Mouse (Mus musculus): ENCODE results near the gene Nebl. TPM values are rescaled to one million over a fixed set of nuclear protein-coding genes. Genes with fewer than 3 reads are reported as not detected.

Gene Nebl
- polyA plus RNA-seq, 1 experiment from 2014 or later = 5.1 TPM

- TF ChIP-seq CTCF (IDR thresholded peaks at IDR 0.05; ENCODE audit: low read depth) = no peak
- ATAC-seq (replicated peaks; ENCODE audit: low FRiP score, low read depth) (no peak), DNase-seq (ENCODE audit: low spot score) (no peak)
- Histone ChIP-seq H3K9ac (ENCODE audit: low read depth, low read length) (no peak overlapping the region), H3K4me3 (replicated peaks; ENCODE audit: low read depth, low read length) (no peak overlapping the region), H3K9me3 (replicated peaks; ENCODE audit: low read length) (no peaks in the 10 kb centered on the region), H3K36me3 (ENCODE audit: insufficient read depth, low read length) (no peaks in the 10 kb centered on the region), H3K4me2 (ENCODE audit: low read length) (no peak overlapping the region), H3K4me1 (replicated peaks; ENCODE audit: insufficient read depth, low read length) (no peaks in the 10 kb centered on the region), H3K27ac (no peak overlapping the region), H3K27me3 (ENCODE audit: insufficient read depth, low read length) (no peaks in the 10 kb centered on the region)
- 59% methylated on average over 3 of the region's 3 CpGs for WGBS
Observed at GRCm38 (mm10) chr2:17610259-17610658, 121.0 kb downstream of the Nebl start.

GRCm38 (mm10) chr2:17603573-17603972 is 127.7 kb downstream of the Nebl start:
- no peaks in the 10 kb centered on the region for H3K36me3 ChIP-seq (ENCODE audit: insufficient read depth, low read length)
- H3K4me1 ChIP-seq (replicated peaks; ENCODE audit: insufficient read depth, low read length) = no peaks in the 10 kb centered on the region
- H3K27me3 ChIP-seq (ENCODE audit: insufficient read depth, low read length) = no peaks in the 10 kb centered on the region
- H3K4me3 ChIP-seq (replicated peaks; ENCODE audit: low read depth, low read length) = no peak overlapping the region
- DNase-seq (ENCODE audit: low spot score) (no peak), ATAC-seq (replicated peaks; ENCODE audit: low FRiP score, low read depth) (no peak)
- 58% methylated on average over 4 of the region's 4 CpGs for WGBS
- no peak overlapping the region for H3K9ac ChIP-seq (ENCODE audit: low read depth, low read length)
- TF ChIP-seq CTCF (IDR thresholded peaks at IDR 0.05; ENCODE audit: low read depth) = no peak
- H3K9me3 ChIP-seq (replicated peaks; ENCODE audit: low read length) = no peaks in the 10 kb centered on the region
- H3K4me2 ChIP-seq (ENCODE audit: low read length) = no peak overlapping the region
- H3K27ac ChIP-seq = no peak overlapping the region

GRCm38 (mm10) chr2:17600652-17601051 is 130.6 kb downstream of the Nebl start:
- no peak for TF ChIP-seq CTCF (IDR thresholded peaks at IDR 0.05; ENCODE audit: low read depth)
- Histone ChIP-seq H3K27ac (no peak overlapping the region), H3K9me3 (replicated peaks; ENCODE audit: low read length) (no peaks in the 10 kb centered on the region), H3K4me2 (ENCODE audit: low read length) (no peak overlapping the region), H3K36me3 (ENCODE audit: insufficient read depth, low read length) (no peaks in the 10 kb centered on the region), H3K4me1 (replicated peaks; ENCODE audit: insufficient read depth, low read length) (no peaks in the 10 kb centered on the region), H3K9ac (ENCODE audit: low read depth, low read length) (no peak overlapping the region), H3K27me3 (ENCODE audit: insufficient read depth, low read length) (no peaks in the 10 kb centered on the region), H3K4me3 (replicated peaks; ENCODE audit: low read depth, low read length) (no peak overlapping the region)
- ATAC-seq (replicated peaks; ENCODE audit: low FRiP score, low read depth) (no peak), DNase-seq (ENCODE audit: low spot score) (no peak)
- 68% methylated on average over 2 of the region's 2 CpGs for WGBS

GRCm38 (mm10) chr2:17599860-17600259 is 131.4 kb downstream of the Nebl start:
- Histone ChIP-seq H3K36me3 (ENCODE audit: insufficient read depth, low read length) (no peaks in the 10 kb centered on the region), H3K4me1 (replicated peaks; ENCODE audit: insufficient read depth, low read length) (no peaks in the 10 kb centered on the region), H3K9me3 (replicated peaks; ENCODE audit: low read length) (no peaks in the 10 kb centered on the region), H3K9ac (ENCODE audit: low read depth, low read length) (no peak overlapping the region), H3K4me3 (replicated peaks; ENCODE audit: low read depth, low read length) (no peak overlapping the region), H3K27ac (no peak overlapping the region), H3K27me3 (ENCODE audit: insufficient read depth, low read length) (no peaks in the 10 kb centered on the region), H3K4me2 (ENCODE audit: low read length) (no peak overlapping the region)
- DNase-seq (ENCODE audit: low spot score) (no peak), ATAC-seq (replicated peaks; ENCODE audit: low FRiP score, low read depth) (no peak)
- no peak for TF ChIP-seq CTCF (IDR thresholded peaks at IDR 0.05; ENCODE audit: low read depth)
- 83% methylated on average over 4 of the region's 4 CpGs for WGBS

GRCm38 (mm10) chr2:17597932-17598331 is 133.3 kb downstream of the Nebl start:
- H3K9me3 ChIP-seq (replicated peaks; ENCODE audit: low read length) = no peaks in the 10 kb centered on the region
- ATAC-seq (replicated peaks; ENCODE audit: low FRiP score, low read depth) (no peak), DNase-seq (ENCODE audit: low spot score) (peak; percentile 21)
- H3K27ac ChIP-seq = no peak overlapping the region
- 26% methylated on average over 2 of the region's 2 CpGs for WGBS
- TF ChIP-seq CTCF (IDR thresholded peaks at IDR 0.05; ENCODE audit: low read depth) = no peak
- no peak overlapping the region for H3K9ac ChIP-seq (ENCODE audit: low read depth, low read length)
- no peaks in the 10 kb centered on the region for H3K36me3 ChIP-seq (ENCODE audit: insufficient read depth, low read length)
- H3K27me3 ChIP-seq (ENCODE audit: insufficient read depth, low read length) = no peaks in the 10 kb centered on the region
- no peaks in the 10 kb centered on the region for H3K4me1 ChIP-seq (replicated peaks; ENCODE audit: insufficient read depth, low read length)
- H3K4me2 ChIP-seq (ENCODE audit: low read length) = no peak overlapping the region
- no peak overlapping the region for H3K4me3 ChIP-seq (replicated peaks; ENCODE audit: low read depth, low read length)

- Histone ChIP-seq H3K36me3 (ENCODE audit: insufficient read depth, low read length) (no peaks in the 10 kb centered on the region), H3K9ac (ENCODE audit: low read depth, low read length) (no peak overlapping the region), H3K9me3 (replicated peaks; ENCODE audit: low read length) (no peaks in the 10 kb centered on the region), H3K4me2 (ENCODE audit: low read length) (no peak overlapping the region), H3K4me1 (replicated peaks; ENCODE audit: insufficient read depth, low read length) (no peaks in the 10 kb centered on the region), H3K27me3 (ENCODE audit: insufficient read depth, low read length) (no peaks in the 10 kb centered on the region), H3K4me3 (replicated peaks; ENCODE audit: low read depth, low read length) (no peak overlapping the region), H3K27ac (no peak overlapping the region)
- no peak for TF ChIP-seq CTCF (IDR thresholded peaks at IDR 0.05; ENCODE audit: low read depth)
- 90% methylated on average over 3 of the region's 3 CpGs for WGBS
- DNase-seq (ENCODE audit: low spot score) (no peak), ATAC-seq (replicated peaks; ENCODE audit: low FRiP score, low read depth) (no peak)
Observed at GRCm38 (mm10) chr2:17589669-17590068, 141.6 kb downstream of the Nebl start.

GRCm38 (mm10) chr2:17585329-17585992 is 145.8 kb downstream of the Nebl start:
- WGBS = 54% methylated on average over 6 of the region's 6 CpGs
- no peak for ATAC-seq (replicated peaks; ENCODE audit: low FRiP score, low read depth)
- no peak for TF ChIP-seq CTCF (IDR thresholded peaks at IDR 0.05; ENCODE audit: low read depth)

More at GRCm38 (mm10) chr2:17585329-17585992, 145.8 kb downstream of the Nebl start:
- no peak overlapping the region for H3K9ac ChIP-seq (ENCODE audit: low read depth, low read length)
- no peaks in the 10 kb centered on the region for H3K9me3 ChIP-seq (replicated peaks; ENCODE audit: low read length)
- no peaks in the 10 kb centered on the region for H3K27me3 ChIP-seq (ENCODE audit: insufficient read depth, low read length)
- no peak overlapping the region for H3K27ac ChIP-seq
- no peak overlapping the region for H3K4me2 ChIP-seq (ENCODE audit: low read length)
- DNase-seq (ENCODE audit: low spot score) = peak; percentile 6
- no peaks in the 10 kb centered on the region for H3K4me1 ChIP-seq (replicated peaks; ENCODE audit: insufficient read depth, low read length)
- H3K36me3 ChIP-seq (ENCODE audit: insufficient read depth, low read length) = no peaks in the 10 kb centered on the region
- no peak overlapping the region for H3K4me3 ChIP-seq (replicated peaks; ENCODE audit: low read depth, low read length)

Measured in kidney, postnatal 0 days (tissue).